Mouse (Mus musculus): ENCODE measurements around the gene Dlx5. TPM values are rescaled to one million over a fixed set of nuclear protein-coding genes. Genes with fewer than 3 reads are reported as not detected.

Dlx5 gene
- polyA plus RNA-seq, 1 experiment from 2014 or later, result 0.98 TPM

- H3K9me3 ChIP-seq (replicated peaks), result no peaks in the 10 kb centered on the region; the same call in 1 of the 2 replicates
- peaks cover 84% of the 10 kb centered on the region for H3K27me3 ChIP-seq (replicated peaks)
- H3K36me3 ChIP-seq, result no peaks in the 10 kb centered on the region
- no peak overlapping the region for H3K4me2 ChIP-seq
- no peak overlapping the region for H3K9ac ChIP-seq
- 3% methylated on average over 4 of the region's 4 CpGs for WGBS
- ATAC-seq (ENCODE audit: insufficient number of reproducible peaks, low FRiP score), result no peak
- H3K27ac ChIP-seq (ENCODE audit: poor library complexity, severe bottlenecking), result no peak overlapping the region
- peaks cover 16% of the 10 kb centered on the region for H3K4me1 ChIP-seq (replicated peaks)
- no peak overlapping the region for H3K4me3 ChIP-seq
Observed at GRCm38 (mm10) chr6:6856881-6857280, 25.0 kb downstream of the Dlx5 start.

GRCm38 (mm10) chr6:6856316-6856715 is 25.6 kb downstream of the Dlx5 start:
- no peak overlapping the region for H3K4me3 ChIP-seq
- under 1% methylated on average over 20 of the region's 20 CpGs for WGBS

GRCm38 (mm10) chr6:6855746-6856185 is 26.1 kb downstream of the Dlx5 start:
- ATAC-seq (ENCODE audit: insufficient number of reproducible peaks, low FRiP score), result no peak
- peaks cover 90% of the 10 kb centered on the region for H3K27me3 ChIP-seq (replicated peaks)
- no peak overlapping the region for H3K4me2 ChIP-seq
- H3K36me3 ChIP-seq, result no peaks in the 10 kb centered on the region
- H3K27ac ChIP-seq (ENCODE audit: poor library complexity, severe bottlenecking), result no peak overlapping the region
- H3K9ac ChIP-seq, result no peak overlapping the region
- peaks cover 12% of the 10 kb centered on the region for H3K4me1 ChIP-seq (replicated peaks)
- H3K4me3 ChIP-seq, result no peak overlapping the region
- 2% methylated on average over 10 of the region's 10 CpGs for WGBS
- no peaks in the 10 kb centered on the region; the same call in 1 of the 2 replicates for H3K9me3 ChIP-seq (replicated peaks)

More at GRCm38 (mm10) chr6:6856316-6856715, 25.6 kb downstream of the Dlx5 start:
- Histone ChIP-seq H3K27ac (ENCODE audit: poor library complexity, severe bottlenecking) (no peak overlapping the region), H3K4me1 (replicated peaks) (peaks cover 16% of the 10 kb centered on the region), H3K9me3 (replicated peaks) (no peaks in the 10 kb centered on the region; the same call in 1 of the 2 replicates), H3K27me3 (replicated peaks) (peaks cover 88% of the 10 kb centered on the region), H3K4me2 (no peak overlapping the region), H3K36me3 (no peaks in the 10 kb centered on the region), H3K9ac (no peak overlapping the region)
- no peak for ATAC-seq (ENCODE audit: insufficient number of reproducible peaks, low FRiP score)

- Histone ChIP-seq H3K9me3 (replicated peaks) (no peaks in the 10 kb centered on the region; the same call in 1 of the 2 replicates), H3K4me1 (replicated peaks) (peaks cover 10% of the 10 kb centered on the region), H3K9ac (no peak overlapping the region), H3K4me3 (no peak overlapping the region), H3K4me2 (no peak overlapping the region), H3K36me3 (no peaks in the 10 kb centered on the region), H3K27me3 (replicated peaks) (peaks cover 92% of the 10 kb centered on the region), H3K27ac (ENCODE audit: poor library complexity, severe bottlenecking) (no peak overlapping the region)
- ATAC-seq (ENCODE audit: insufficient number of reproducible peaks, low FRiP score), result no peak
- 1% methylated on average over 25 of the region's 25 CpGs for WGBS
Observed at GRCm38 (mm10) chr6:6854902-6855745, 26.8 kb downstream of the Dlx5 start.

- Histone ChIP-seq H3K9ac (no peak overlapping the region), H3K9me3 (replicated peaks) (no peaks in the 10 kb centered on the region; the same call in 1 of the 2 replicates), H3K4me2 (no peak overlapping the region), H3K27me3 (replicated peaks) (peaks cover 85% of the 10 kb centered on the region), H3K4me1 (replicated peaks) (0 out of 2 replicates have a peak, but pooled peaks cover 4% of the 10 kb centered on the region), H3K4me3 (no peak overlapping the region), H3K36me3 (no peaks in the 10 kb centered on the region), H3K27ac (ENCODE audit: poor library complexity, severe bottlenecking) (no peak overlapping the region)
- WGBS, result 5% methylated on average over 9 of the region's 9 CpGs
- no peak for ATAC-seq (ENCODE audit: insufficient number of reproducible peaks, low FRiP score)
Observed at GRCm38 (mm10) chr6:6854176-6854575, 27.7 kb downstream of the Dlx5 start.

GRCm38 (mm10) chr6:6852944-6853343 is 28.9 kb downstream of the Dlx5 start:
- no peak overlapping the region for H3K4me3 ChIP-seq
- WGBS, result 23% methylated on average over 3 of the region's 3 CpGs
- H3K27ac ChIP-seq (ENCODE audit: poor library complexity, severe bottlenecking), result no peak overlapping the region
- H3K9me3 ChIP-seq (replicated peaks), result no peaks in the 10 kb centered on the region; the same call in 1 of the 2 replicates
- no peak overlapping the region for H3K4me2 ChIP-seq
- H3K27me3 ChIP-seq (replicated peaks), result peaks cover 80% of the 10 kb centered on the region
- no peak for ATAC-seq (ENCODE audit: insufficient number of reproducible peaks, low FRiP score)
- H3K9ac ChIP-seq, result no peak overlapping the region
- no peaks in the 10 kb centered on the region for H3K36me3 ChIP-seq
- H3K4me1 ChIP-seq (replicated peaks), result 0 out of 2 replicates have a peak, but pooled peaks cover 4% of the 10 kb centered on the region

- Histone ChIP-seq H3K4me2 (no peak overlapping the region), H3K4me3 (no peak overlapping the region), H3K27me3 (replicated peaks) (peaks cover 81% of the 10 kb centered on the region), H3K4me1 (replicated peaks) (0 out of 2 replicates have a peak, but pooled peaks cover 4% of the 10 kb centered on the region), H3K36me3 (no peaks in the 10 kb centered on the region), H3K9me3 (replicated peaks) (no peaks in the 10 kb centered on the region; the same call in 1 of the 2 replicates), H3K9ac (no peak overlapping the region), H3K27ac (ENCODE audit: poor library complexity, severe bottlenecking) (no peak overlapping the region)
- WGBS, result 4% methylated on average over 10 of the region's 10 CpGs
- ATAC-seq (ENCODE audit: insufficient number of reproducible peaks, low FRiP score), result no peak
Observed at GRCm38 (mm10) chr6:6851166-6851565, 30.7 kb downstream of the Dlx5 start.

- H3K4me3 ChIP-seq, result peak overlapping the region; percentile 13; the same call in 1 of the 2 replicates
- no peak for ATAC-seq (ENCODE audit: insufficient number of reproducible peaks, low FRiP score)
- peak overlapping the region; percentile 25 for H3K4me2 ChIP-seq
- 2% methylated on average over 26 of the region's 26 CpGs for WGBS
- H3K36me3 ChIP-seq, result no peaks in the 10 kb centered on the region
- H3K9ac ChIP-seq, result no peak overlapping the region
- H3K27me3 ChIP-seq (replicated peaks), result peaks cover 78% of the 10 kb centered on the region
- no peaks in the 10 kb centered on the region; the same call in 1 of the 2 replicates for H3K9me3 ChIP-seq (replicated peaks)
- no peak overlapping the region for H3K27ac ChIP-seq (ENCODE audit: poor library complexity, severe bottlenecking)
- 0 out of 2 replicates have a peak, but pooled peaks cover 4% of the 10 kb centered on the region for H3K4me1 ChIP-seq (replicated peaks)
Observed at GRCm38 (mm10) chr6:6850324-6851060, 31.4 kb downstream of the Dlx5 start.

- Histone ChIP-seq H3K27ac (ENCODE audit: poor library complexity, severe bottlenecking) (no peak overlapping the region), H3K27me3 (replicated peaks) (peaks cover 71% of the 10 kb centered on the region), H3K9me3 (replicated peaks) (no peaks in the 10 kb centered on the region; the same call in 1 of the 2 replicates), H3K4me1 (replicated peaks) (0 out of 2 replicates have a peak, but pooled peaks cover 4% of the 10 kb centered on the region), H3K9ac (no peak overlapping the region), H3K4me2 (no peak overlapping the region), H3K4me3 (no peak overlapping the region), H3K36me3 (no peaks in the 10 kb centered on the region)
- no peak for ATAC-seq (ENCODE audit: insufficient number of reproducible peaks, low FRiP score)
- under 1% methylated on average over 12 of the region's 12 CpGs for WGBS
Observed at GRCm38 (mm10) chr6:6849744-6850143, 32.1 kb downstream of the Dlx5 start.

- Histone ChIP-seq H3K27me3 (replicated peaks) (peaks cover 60% of the 10 kb centered on the region), H3K9ac (no peak overlapping the region), H3K9me3 (replicated peaks) (no peaks in the 10 kb centered on the region; the same call in 1 of the 2 replicates), H3K27ac (ENCODE audit: poor library complexity, severe bottlenecking) (no peak overlapping the region), H3K4me1 (replicated peaks) (0 out of 2 replicates have a peak, but pooled peaks cover 4% of the 10 kb centered on the region), H3K4me2 (no peak overlapping the region), H3K36me3 (no peaks in the 10 kb centered on the region), H3K4me3 (no peak overlapping the region)
- no peak for ATAC-seq (ENCODE audit: insufficient number of reproducible peaks, low FRiP score)
- 20% methylated on average over 4 of the region's 4 CpGs for WGBS
Observed at GRCm38 (mm10) chr6:6848541-6848940, 33.3 kb downstream of the Dlx5 start.

GRCm38 (mm10) chr6:6833301-6833700 is 48.6 kb downstream of the Dlx5 start:
- Histone ChIP-seq H3K27ac (ENCODE audit: poor library complexity, severe bottlenecking) (no peak overlapping the region), H3K9me3 (replicated peaks) (no peaks in the 10 kb centered on the region), H3K27me3 (replicated peaks) (no peaks in the 10 kb centered on the region), H3K4me3 (no peak overlapping the region), H3K9ac (no peak overlapping the region), H3K36me3 (no peaks in the 10 kb centered on the region), H3K4me2 (no peak overlapping the region), H3K4me1 (replicated peaks) (0 out of 2 replicates have a peak, but pooled peaks cover 7% of the 10 kb centered on the region)
- 86% methylated on average over 3 of the region's 3 CpGs for WGBS
- ATAC-seq (ENCODE audit: insufficient number of reproducible peaks, low FRiP score), result no peak
